Mouse (Mus musculus) hindbrain, embryonic 15.5 days (tissue): Measurements from ENCODE around the gene Uhrf1. TPM values are rescaled to one million over a fixed set of nuclear protein-coding genes. Genes with fewer than 3 reads are reported as not detected.
"Not testable (repeated sequence)": the region's sequence is repeated elsewhere in the genome, so short reads cannot be mapped to it uniquely, and the experiment has no call there.

Experiments
- ATAC-seq: fragments of 200-750 bp; cut with Nextera tagmentation; 2 replicates; pipeline ENCODE4 v1.8.0; 2017; ENCODE audit warnings: low read depth, moderate number of reproducible peaks, moderate TSS enrichment; ENCODE audit not compliant: low FRiP score
- H3K27ac ChIP-seq: fragments of 300-500 bp; sonication (generic); replicated peaks from 2 replicates; pipeline ENCODE4 v1.5.1; 2015; ENCODE audit warnings: mild to moderate bottlenecking, inconsistent platforms
- H3K27me3 ChIP-seq: fragments of 300-500 bp; sonication (generic); 2 replicates; pipeline ENCODE4 v1.6.1; 2015; ENCODE audit warnings: control low read depth, inconsistent platforms
- H3K36me3 ChIP-seq: fragments of 300-500 bp; sonication (generic); 2 replicates; pipeline ENCODE4 v1.6.1; 2015; ENCODE audit warnings: control low read depth, inconsistent platforms
- H3K4me1 ChIP-seq: fragments of 300-500 bp; sonication (generic); replicated peaks from 2 replicates; pipeline ENCODE4 v1.6.1; 2015; ENCODE audit warnings: control low read depth, inconsistent platforms
- H3K4me2 ChIP-seq: fragments of 300-500 bp; sonication (generic); 2 replicates; pipeline ENCODE4 v1.6.1; 2015; ENCODE audit warnings: moderate library complexity, mild to moderate bottlenecking, inconsistent platforms
- H3K4me3 ChIP-seq: fragments of 300-500 bp; sonication (generic); 2 replicates; pipeline ENCODE4 v1.5.1; 2015; ENCODE audit warnings: mild to moderate bottlenecking, inconsistent platforms
- H3K9ac ChIP-seq: fragments of 300-500 bp; sonication (generic); 2 replicates; pipeline ENCODE4 v1.6.1; 2015; ENCODE audit warnings: inconsistent platforms
- H3K9me3 ChIP-seq: fragments of 300-500 bp; sonication (generic); 2 replicates; pipeline ENCODE4 v1.6.1; 2016; ENCODE audit warnings: control low read depth, inconsistent platforms
- WGBS: fragments of 180-500 bp; shearing (Covaris S2); methylation state at CpG from one replicate; pipeline ENCODE4 v1.1.7; 2015; 5-methylcytosine and 5-hydroxymethylcytosine counted together
- polyA plus RNA-seq: library from polyadenylated mRNA; unstranded; fragments of >200 nt; fragmentation: Nextera tagmentation; extraction: Ambion mirVana; gene quantifications from 2 replicates; pipeline ENCODE4 v1.2.1, GENCODE M21; 2015

Gene Uhrf1
- polyA plus RNA-seq: 29.7 and 31.9 TPM in 2 replicates

DNA sequence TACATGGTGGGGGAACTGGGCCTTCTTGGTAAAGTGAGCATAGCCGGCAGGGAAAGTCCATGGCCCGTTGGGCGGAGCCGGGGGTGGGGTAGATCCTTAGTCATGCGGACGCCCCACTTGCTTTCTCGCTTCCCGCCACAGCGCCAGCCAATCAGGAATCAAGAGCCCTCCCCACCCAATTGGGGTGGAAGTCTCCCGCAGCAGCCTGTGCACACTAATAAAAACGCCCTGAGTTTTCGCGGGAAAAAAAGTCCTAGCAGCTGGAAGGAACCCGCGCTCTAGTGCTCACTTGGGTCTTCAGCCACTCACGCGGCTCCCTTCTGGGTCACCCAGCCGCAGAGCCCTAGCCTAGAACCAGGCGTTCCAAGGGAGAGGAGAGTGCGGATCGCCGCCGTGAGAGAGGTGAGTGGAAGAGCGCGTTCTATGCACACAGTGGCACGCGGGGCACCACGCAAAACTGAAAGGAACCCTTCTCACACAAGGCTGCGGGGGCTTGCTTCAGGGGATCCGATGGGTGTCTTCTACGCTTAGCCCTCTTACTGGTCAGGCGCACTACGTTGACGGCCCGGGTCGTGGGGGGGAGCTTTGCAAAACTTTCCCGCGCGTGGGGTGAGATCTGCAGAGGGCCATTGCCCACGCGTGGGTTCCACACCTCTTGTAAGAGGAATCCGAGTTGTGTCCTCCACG lies at the start of gene Uhrf1:
Gene Uhrf1, plus strand, starts transcription at position 162 of the 687 bp plus-strand sequence.
- H3K9ac ChIP-seq: peak within 1 kb of the TSS; percentile 45
- no peaks in the 10 kb centered on the region for H3K36me3 ChIP-seq
- H3K27me3 ChIP-seq: no peaks in the 10 kb centered on the region
- no peaks in the 10 kb centered on the region for H3K9me3 ChIP-seq
- peak within 1 kb of the TSS; percentile 66 for H3K4me3 ChIP-seq
- H3K4me2 ChIP-seq: peak within 1 kb of the TSS; percentile 80
- H3K4me1 ChIP-seq: peaks cover 17% of the 10 kb centered on the region
- H3K27ac ChIP-seq: peak within 1 kb of the TSS; percentile 26; the same call in 1 of the 2 replicates
- WGBS: under 1% methylated on average over 43 of the region's 43 CpGs
- peak; percentile 31; the same call in 1 of the 2 replicates for ATAC-seq

DNA sequence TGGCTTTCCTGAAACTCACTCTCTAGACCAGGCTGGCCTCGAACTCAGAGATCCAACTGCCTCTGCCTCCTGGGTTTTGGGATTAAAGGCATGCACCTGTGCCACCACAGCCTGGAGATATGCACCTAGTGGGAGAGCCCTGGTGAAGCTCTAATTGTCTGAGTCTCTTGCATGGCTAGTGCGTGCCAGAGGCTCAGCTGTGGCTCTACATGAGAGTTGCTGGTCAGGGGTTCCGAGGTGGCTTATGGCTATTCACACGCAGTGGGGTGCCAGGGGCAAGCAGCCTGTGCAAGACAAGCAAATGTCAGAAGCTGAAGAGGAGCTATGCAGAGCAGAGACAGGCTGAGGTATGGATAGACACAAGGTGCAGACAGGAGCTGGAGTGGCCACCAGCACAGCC lies 48.4 kb upstream of the Uhrf1 start:
- peaks cover 49% of the 10 kb centered on the region for H3K4me1 ChIP-seq
- no peak overlapping the region for H3K4me3 ChIP-seq
- H3K27me3 ChIP-seq: no peaks in the 10 kb centered on the region
- peaks cover 12% of the 10 kb centered on the region for H3K36me3 ChIP-seq
- H3K9me3 ChIP-seq: no peaks in the 10 kb centered on the region
- no peak for ATAC-seq
- WGBS: 80% methylated on average over 4 of the region's 4 CpGs
- peak overlapping the region; percentile 95 for H3K27ac ChIP-seq
- peak overlapping the region; percentile 63; the same call in 1 of the 2 replicates for H3K4me2 ChIP-seq
- no peak overlapping the region for H3K9ac ChIP-seq

DNA sequence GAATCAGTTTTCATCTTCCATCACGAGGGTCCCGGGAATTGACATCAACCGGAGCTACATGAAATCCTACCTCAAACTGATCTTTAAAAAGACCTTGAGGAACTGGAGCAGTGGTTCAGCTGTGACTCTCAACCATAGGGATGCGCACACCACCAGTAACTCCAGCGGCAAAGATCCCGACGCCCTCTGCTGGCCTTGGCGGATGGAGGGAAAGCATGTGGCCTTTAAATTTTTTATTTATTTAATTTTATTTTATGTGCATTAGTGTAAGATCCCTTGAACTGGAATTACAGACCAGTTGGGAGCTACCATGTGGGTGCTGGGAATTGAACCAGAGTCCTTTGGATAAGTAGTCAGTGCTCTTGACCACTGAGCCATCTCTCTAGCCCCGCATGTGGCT lies 47.7 kb upstream of the Uhrf1 start:
- H3K4me3 ChIP-seq: peak overlapping the region; percentile 54
- peaks cover 19% of the 10 kb centered on the region for H3K36me3 ChIP-seq
- peak overlapping the region; percentile 63 for H3K4me2 ChIP-seq
- H3K27ac ChIP-seq: peak overlapping the region; percentile 95
- 14% methylated on average over 9 of the region's 9 CpGs for WGBS
- no peaks in the 10 kb centered on the region for H3K9me3 ChIP-seq
- H3K27me3 ChIP-seq: no peaks in the 10 kb centered on the region
- H3K9ac ChIP-seq: no peak overlapping the region
- peaks cover 55% of the 10 kb centered on the region for H3K4me1 ChIP-seq
- ATAC-seq: peak; percentile 23

DNA sequence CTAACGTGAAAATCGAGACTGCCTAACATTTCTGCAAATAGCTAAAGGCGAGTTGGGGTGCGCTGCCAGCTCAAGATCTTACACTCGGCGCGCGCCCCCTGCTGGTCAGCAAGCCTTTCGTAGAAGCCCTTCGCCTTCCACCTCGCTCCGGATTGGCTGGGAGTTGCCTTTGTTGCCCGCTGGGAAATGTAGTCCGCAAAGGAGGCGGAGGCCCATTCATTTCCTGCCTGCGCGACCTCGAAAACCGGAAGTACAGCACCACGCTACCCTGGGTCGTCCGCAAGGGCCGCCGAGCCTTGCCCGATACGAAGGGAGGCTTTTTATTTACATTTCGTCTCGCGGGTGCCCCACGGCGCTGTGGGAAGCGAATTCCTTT lies 47.3 kb upstream of the Uhrf1 start:
- H3K9me3 ChIP-seq: no peaks in the 10 kb centered on the region
- H3K4me3 ChIP-seq: peak overlapping the region; percentile 54
- H3K27ac ChIP-seq: peak overlapping the region; percentile 95
- H3K36me3 ChIP-seq: peaks cover 21% of the 10 kb centered on the region
- H3K27me3 ChIP-seq: no peaks in the 10 kb centered on the region
- 0% methylated on average over 32 of the region's 32 CpGs for WGBS
- peak overlapping the region; percentile 52 for H3K9ac ChIP-seq
- peak overlapping the region; percentile 63 for H3K4me2 ChIP-seq
- ATAC-seq: peak; percentile 91
- peaks cover 55% of the 10 kb centered on the region for H3K4me1 ChIP-seq

DNA sequence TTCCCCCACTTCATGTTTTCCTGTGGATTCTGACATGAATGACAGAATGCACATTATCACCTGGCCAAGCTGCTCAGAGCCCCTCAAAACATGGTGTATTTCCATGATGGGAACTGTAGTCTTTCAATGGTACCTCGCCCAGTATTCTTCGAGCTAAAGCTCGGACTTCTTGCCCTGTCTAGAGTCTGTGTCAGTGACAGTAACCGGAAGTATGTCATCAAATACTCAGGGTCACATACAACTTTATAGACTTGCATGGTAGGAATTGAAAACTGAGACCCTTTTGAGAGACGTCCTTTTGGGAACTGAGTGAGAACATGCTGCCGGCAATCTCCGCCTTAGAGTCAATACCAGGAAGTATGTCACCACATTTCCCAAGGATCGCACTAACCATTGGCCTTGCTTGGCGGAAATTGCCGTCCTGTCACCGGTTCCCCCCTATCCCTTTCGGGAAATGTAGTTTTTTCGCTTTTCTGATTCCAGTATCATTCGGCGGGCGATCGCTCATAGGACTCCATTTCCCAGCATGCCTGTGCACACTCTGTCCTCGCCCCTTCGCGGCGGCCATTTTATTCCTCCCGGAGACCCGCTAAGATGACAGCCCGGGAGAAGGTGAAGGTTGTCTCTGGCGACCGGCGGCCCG lies 46.8 kb upstream of the Uhrf1 start, which contains the start of gene Fem1a:
Gene Fem1a, plus strand, starts transcription at position 572 of the 643 bp plus-strand sequence.
- 0% methylated on average over 28 of the region's 28 CpGs for WGBS
- Histone ChIP-seq H3K4me3 (peak within 1 kb of the TSS; percentile 54), H3K4me2 (peak within 1 kb of the TSS; percentile 95), H3K27me3 (no peaks in the 10 kb centered on the region), H3K4me1 (peaks cover 55% of the 10 kb centered on the region), H3K27ac (peak within 1 kb of the TSS; percentile 95), H3K36me3 (peaks cover 25% of the 10 kb centered on the region), H3K9me3 (no peaks in the 10 kb centered on the region), H3K9ac (peak within 1 kb of the TSS; percentile 52)
- ATAC-seq: peak; percentile 93

DNA sequence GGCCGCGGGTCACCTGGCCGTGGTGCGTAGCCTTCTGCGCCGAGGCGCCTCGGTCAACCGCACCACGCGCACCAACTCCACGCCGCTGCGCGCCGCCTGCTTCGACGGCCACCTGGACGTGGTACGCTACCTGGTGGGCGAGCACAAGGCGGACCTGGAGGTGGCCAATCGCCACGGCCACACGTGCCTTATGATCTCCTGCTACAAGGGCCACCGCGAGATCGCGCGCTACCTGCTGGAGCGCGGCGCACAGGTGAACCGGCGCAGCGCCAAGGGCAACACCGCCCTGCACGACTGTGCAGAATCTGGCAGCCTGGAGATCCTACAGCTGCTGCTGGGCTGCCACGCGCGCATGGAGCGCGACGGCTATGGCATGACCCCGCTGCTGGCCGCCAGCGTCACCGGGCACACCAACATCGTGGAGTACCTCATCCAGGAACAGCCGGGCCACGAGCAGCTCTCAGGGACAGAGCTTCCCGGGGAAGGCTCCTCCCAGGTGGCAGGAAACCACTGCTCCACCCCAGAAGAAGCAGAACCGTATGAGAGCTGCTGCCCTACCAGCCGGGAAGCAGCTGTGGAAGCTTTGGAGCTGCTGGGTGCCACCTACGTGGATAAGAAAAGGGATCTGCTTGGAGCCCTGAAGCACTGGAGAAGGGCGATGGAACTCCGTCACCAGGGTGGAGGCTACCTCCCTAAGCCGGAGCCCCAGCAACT lies 45.8 kb upstream of the Uhrf1 start:
- H3K27ac ChIP-seq: peak overlapping the region; percentile 86
- H3K9ac ChIP-seq: peak overlapping the region; percentile 52
- no peaks in the 10 kb centered on the region for H3K9me3 ChIP-seq
- no peaks in the 10 kb centered on the region for H3K27me3 ChIP-seq
- no peak for ATAC-seq
- H3K4me2 ChIP-seq: peak overlapping the region; percentile 95
- peak overlapping the region; percentile 54 for H3K4me3 ChIP-seq
- H3K4me1 ChIP-seq: peaks cover 62% of the 10 kb centered on the region
- whole genome bisulfite sequencing: 11% methylated on average over 56 of the region's 58 CpGs
- H3K36me3 ChIP-seq: peaks cover 31% of the 10 kb centered on the region

DNA sequence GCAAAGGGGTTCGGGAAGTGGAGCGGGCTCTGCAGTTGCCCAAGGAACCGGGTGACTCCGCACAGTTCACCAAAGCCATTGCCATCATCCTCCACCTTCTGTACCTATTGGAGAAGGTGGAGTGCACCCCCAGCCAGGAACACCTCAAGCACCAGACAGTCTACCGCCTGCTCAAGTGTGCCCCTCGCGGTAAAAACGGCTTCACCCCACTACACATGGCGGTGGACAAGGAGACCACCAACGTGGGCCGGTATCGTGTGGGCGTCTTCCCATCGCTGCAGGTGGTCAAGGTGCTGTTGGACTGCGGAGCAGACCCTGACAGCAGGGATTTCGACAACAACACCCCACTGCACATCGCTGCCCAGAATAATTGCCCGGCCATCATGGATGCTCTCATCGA lies 44.9 kb upstream of the Uhrf1 start:
- peak overlapping the region; percentile 54 for H3K4me3 ChIP-seq
- peaks cover 36% of the 10 kb centered on the region for H3K36me3 ChIP-seq
- H3K4me1 ChIP-seq: peaks cover 70% of the 10 kb centered on the region
- 95% methylated on average over 19 of the region's 19 CpGs for WGBS
- H3K9me3 ChIP-seq, H3K27ac ChIP-seq, ATAC-seq, H3K27me3 ChIP-seq, H3K9ac ChIP-seq: not testable (repeated sequence)
- peak overlapping the region; percentile 95 for H3K4me2 ChIP-seq

DNA sequence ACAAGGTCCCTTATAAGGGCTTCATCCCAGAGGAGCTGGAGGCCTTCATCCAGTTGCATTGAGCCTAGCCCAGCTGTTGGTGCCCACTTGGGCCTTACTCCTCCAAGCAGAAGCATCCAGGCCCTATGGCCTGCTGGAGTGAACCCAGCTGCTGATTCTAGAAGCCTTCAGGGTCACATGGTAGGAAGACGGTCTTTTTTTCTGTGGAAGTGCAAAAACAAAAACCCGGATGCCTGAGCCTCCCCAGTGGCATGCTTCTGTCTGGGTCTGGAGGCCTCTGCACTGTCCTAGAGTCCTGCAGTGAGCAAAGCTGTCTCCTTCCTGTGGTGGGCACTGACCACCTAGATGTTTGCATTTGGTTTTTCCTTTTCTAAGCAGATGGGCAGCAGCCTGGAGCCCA lies 44.3 kb upstream of the Uhrf1 start:
- Histone ChIP-seq H3K36me3 (peaks cover 37% of the 10 kb centered on the region), H3K4me1 (peaks cover 70% of the 10 kb centered on the region), H3K4me2 (peak overlapping the region; percentile 95)
- not testable (repeated sequence) for H3K4me3 ChIP-seq, ATAC-seq, H3K9ac ChIP-seq, H3K9me3 ChIP-seq, H3K27me3 ChIP-seq, H3K27ac ChIP-seq
- WGBS: 88% methylated on average over 2 of the region's 2 CpGs

DNA sequence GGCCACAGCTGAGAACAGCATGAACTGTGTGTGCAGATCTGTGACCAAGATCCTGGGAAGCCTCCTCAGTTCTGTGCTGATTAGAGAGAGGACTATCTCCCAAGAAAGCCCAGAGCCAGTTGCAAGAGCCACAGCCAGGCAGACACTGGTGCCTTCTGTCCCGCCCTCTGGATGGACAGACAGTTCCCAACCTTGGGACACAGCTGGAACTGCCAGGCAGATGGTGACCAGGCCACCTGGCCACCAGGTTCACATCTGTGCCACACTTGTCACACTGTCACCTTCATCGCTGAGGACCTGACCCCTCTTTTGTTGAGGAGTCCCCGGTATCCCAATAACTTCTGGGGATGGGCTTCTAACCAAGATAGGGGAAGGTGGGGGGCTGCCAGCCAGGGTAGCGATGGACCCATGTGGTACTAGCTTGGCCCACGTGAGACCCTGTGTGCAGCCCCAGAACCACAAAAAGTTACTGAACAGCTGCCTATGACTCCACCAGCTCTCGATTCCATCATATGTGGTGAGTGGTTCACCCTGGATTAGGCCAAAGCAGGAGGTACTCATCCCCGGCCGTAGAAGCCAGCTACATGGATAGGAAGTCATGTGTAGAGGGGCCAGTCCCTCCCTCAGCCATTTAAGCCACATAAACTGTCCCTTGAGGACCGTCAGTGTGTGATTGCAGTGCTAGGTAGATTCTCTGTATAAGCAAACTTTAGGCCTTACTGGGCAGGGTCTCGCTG lies 43.7 kb upstream of the Uhrf1 start:
- Histone ChIP-seq H3K9ac (no peak overlapping the region), H3K27ac (no peak overlapping the region), H3K4me1 (peaks cover 70% of the 10 kb centered on the region), H3K27me3 (no peaks in the 10 kb centered on the region), H3K4me3 (no peak overlapping the region), H3K36me3 (peaks cover 37% of the 10 kb centered on the region), H3K4me2 (peak overlapping the region; percentile 95), H3K9me3 (no peaks in the 10 kb centered on the region)
- no peak for ATAC-seq
- 90% methylated on average over 10 of the region's 10 CpGs for WGBS

DNA sequence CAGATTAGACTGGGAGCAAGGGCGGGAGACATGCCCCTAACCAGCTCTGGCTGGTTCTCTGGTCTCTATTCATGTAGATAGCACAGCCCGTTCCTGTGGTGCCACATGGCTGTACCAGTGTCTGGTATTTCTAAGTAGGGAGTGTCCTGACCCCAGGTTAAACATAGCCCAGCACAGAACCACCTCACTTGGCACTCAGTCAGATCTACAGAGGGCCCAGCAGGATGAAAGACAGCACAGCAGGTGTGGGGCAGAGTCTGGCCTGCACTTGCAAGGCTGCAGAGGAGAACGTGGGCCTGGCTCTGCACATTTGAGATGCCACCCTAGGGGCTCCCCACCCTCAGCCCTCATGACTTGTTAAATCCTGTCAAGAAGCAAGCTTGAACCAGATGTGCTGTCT lies 42.0 kb upstream of the Uhrf1 start:
- Histone ChIP-seq H3K27ac (no peak overlapping the region), H3K4me1 (peaks cover 59% of the 10 kb centered on the region), H3K36me3 (peaks cover 37% of the 10 kb centered on the region), H3K27me3 (no peaks in the 10 kb centered on the region), H3K9me3 (no peaks in the 10 kb centered on the region), H3K4me2 (no peak overlapping the region), H3K4me3 (no peak overlapping the region), H3K9ac (no peak overlapping the region)
- no peak for ATAC-seq
- 70% methylated on average over 3 of the region's 3 CpGs for WGBS

DNA sequence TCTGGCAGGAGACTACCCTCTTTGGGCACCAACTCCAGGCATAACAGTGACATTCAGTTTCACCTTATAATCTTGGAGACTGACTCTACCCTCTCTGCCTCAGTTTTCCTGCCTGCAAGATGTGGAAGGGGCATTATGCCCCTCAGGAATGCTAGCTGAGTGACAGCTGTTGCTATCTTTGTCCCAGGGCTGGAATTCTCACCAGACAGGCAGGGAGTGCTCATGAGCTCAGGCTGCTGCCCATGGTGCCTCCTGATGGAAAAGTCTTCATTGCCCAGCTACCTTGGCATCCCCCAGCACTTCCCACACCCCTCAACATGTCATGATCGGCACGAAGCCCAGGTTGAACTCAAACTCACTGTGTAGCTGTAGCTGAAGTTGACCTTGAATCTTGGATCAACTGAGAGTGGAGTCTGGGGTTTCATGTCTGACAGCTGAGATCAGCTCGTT lies 40.5 kb upstream of the Uhrf1 start:
- WGBS: 85% methylated on average over 3 of the region's 3 CpGs
- no peak overlapping the region for H3K27ac ChIP-seq
- H3K4me2 ChIP-seq: no peak overlapping the region
- H3K36me3 ChIP-seq: peaks cover 37% of the 10 kb centered on the region
- H3K9me3 ChIP-seq: no peaks in the 10 kb centered on the region
- peaks cover 54% of the 10 kb centered on the region for H3K4me1 ChIP-seq
- H3K4me3 ChIP-seq: no peak overlapping the region
- no peak for ATAC-seq
- no peak overlapping the region for H3K9ac ChIP-seq
- H3K27me3 ChIP-seq: no peaks in the 10 kb centered on the region
